Mouse (Mus musculus) kidney, embryonic 16.5 days (tissue): ENCODE results near the gene Musk. TPM values are rescaled to one million over a fixed set of nuclear protein-coding genes. Genes with fewer than 3 reads are reported as not detected.

Experiments
- polyA plus RNA-seq: library from polyadenylated mRNA; unstranded; fragments of >200 nt; fragmentation: Nextera tagmentation; extraction: Ambion mirVana; gene quantifications from 2 replicates; pipeline ENCODE4 v1.2.1, GENCODE M21; 2015

The Musk gene
- polyA plus RNA-seq, 1 experiment from 2014 or later = 0.17 TPM

Other genes with a start within 250 kb of the Musk start
- 3.1 and 3.6 TPM in 2 replicates for gene Svep1, start 79.1 kb upstream of the Musk start, polyA plus RNA-seq